Mouse (Mus musculus) kidney, embryonic 16.5 days (tissue): Measurements from ENCODE around the gene Vgll3. TPM values are rescaled to one million over a fixed set of nuclear protein-coding genes. Genes with fewer than 3 reads are reported as not detected.

Experiments used
- ATAC-seq: fragments of 200-750 bp; cut with Nextera tagmentation; 2 replicates; pipeline ENCODE4 v1.8.0; 2017; ENCODE audit warnings: moderate TSS enrichment; ENCODE audit not compliant: low FRiP score, low TSS enrichment
- H3K27ac ChIP-seq: fragments of 300-500 bp; sonication (generic); 2 replicates; pipeline ENCODE4 v1.5.1; 2014; ENCODE audit warnings: low read length
- H3K27me3 ChIP-seq: fragments of 300-500 bp; sonication (generic); 2 replicates; pipeline ENCODE4 v1.6.1; 2014; ENCODE audit warnings: low read length, control low read depth, mixed read lengths; ENCODE audit not compliant: insufficient read depth
- H3K36me3 ChIP-seq: fragments of 300-500 bp; sonication (generic); 2 replicates; pipeline ENCODE4 v1.6.1; 2014; ENCODE audit warnings: low read length, control low read depth, mixed read lengths; ENCODE audit not compliant: insufficient read depth
- H3K4me1 ChIP-seq: fragments of 300-500 bp; sonication (generic); 2 replicates; pipeline ENCODE4 v1.6.1; 2014; ENCODE audit warnings: low read length, control low read depth, mixed read lengths; ENCODE audit not compliant: insufficient read depth
- H3K4me2 ChIP-seq: fragments of 300-500 bp; sonication (generic); replicated peaks from 2 replicates; pipeline ENCODE4 v1.6.1; 2014; ENCODE audit warnings: low read depth, low read length
- H3K4me3 ChIP-seq: fragments of 300-500 bp; sonication (generic); 2 replicates; pipeline ENCODE4 v1.5.1; 2014; ENCODE audit warnings: mild to moderate bottlenecking, low read length
- H3K9ac ChIP-seq: fragments of 300-500 bp; sonication (generic); replicated peaks from 2 replicates; pipeline ENCODE4 v1.6.1; 2014; ENCODE audit warnings: low read length
- H3K9me3 ChIP-seq: fragments of 300-500 bp; sonication (generic); 2 replicates; pipeline ENCODE4 v1.6.1; 2016; ENCODE audit warnings: low read length, control low read depth
- WGBS: fragments of 180-500 bp; shearing (Covaris S2); extraction: QIAGEN DNeasy Blood & Tissue Kit; methylation state at CpG from one replicate; pipeline ENCODE4 v1.1.7; 2014; 5-methylcytosine and 5-hydroxymethylcytosine counted together
- polyA plus RNA-seq: library from polyadenylated mRNA; unstranded; fragments of >200 nt; fragmentation: Nextera tagmentation; extraction: Ambion mirVana; gene quantifications from 2 replicates; pipeline ENCODE4 v1.2.1, GENCODE M21; 2015

Gene Vgll3
- polyA plus RNA-seq = 2.6 and 3.0 TPM in 2 replicates

- Histone ChIP-seq H3K36me3 (no peaks in the 10 kb centered on the region), H3K4me2 (peak within 1 kb of the TSS; percentile 94), H3K27me3 (peaks cover 9% of the 10 kb centered on the region), H3K9me3 (no peaks in the 10 kb centered on the region), H3K4me1 (0 out of 2 replicates have a peak, but pooled peaks cover 3% of the 10 kb centered on the region), H3K4me3 (peak within 1 kb of the TSS; percentile 73), H3K27ac (peak within 1 kb of the TSS; percentile 53), H3K9ac (peak within 1 kb of the TSS; percentile 64)
- ATAC-seq = peak; percentile 99
- under 1% methylated on average over 86 of the region's 86 CpGs for WGBS
These were observed at the start of gene Vgll3 for GRCm38 (mm10) chr16:65814918-65815881. Vgll3 (plus strand) TSS chr16:65815257.

GRCm38 (mm10) chr16:65765976-65766375, 49.1 kb upstream of the Vgll3 start:
- no peaks in the 10 kb centered on the region for H3K9me3 ChIP-seq
- ATAC-seq = no peak

GRCm38 (mm10) chr16:65785959-65786358, 29.1 kb upstream of the Vgll3 start:
- Histone ChIP-seq H3K36me3 (no peaks in the 10 kb centered on the region), H3K4me2 (no peak overlapping the region), H3K27me3 (no peaks in the 10 kb centered on the region), H3K9ac (no peak overlapping the region), H3K9me3 (no peaks in the 10 kb centered on the region), H3K4me1 (no peaks in the 10 kb centered on the region), H3K4me3 (no peak overlapping the region), H3K27ac (no peak overlapping the region)
- WGBS = 58% methylated on average over 1 of the region's 1 CpGs
- no peak for ATAC-seq

More at GRCm38 (mm10) chr16:65765976-65766375, 49.1 kb upstream of the Vgll3 start:
- Histone ChIP-seq H3K9ac (no peak overlapping the region), H3K27me3 (no peaks in the 10 kb centered on the region), H3K4me2 (no peak overlapping the region), H3K36me3 (no peaks in the 10 kb centered on the region), H3K27ac (no peak overlapping the region), H3K4me3 (no peak overlapping the region), H3K4me1 (no peaks in the 10 kb centered on the region)

GRCm38 (mm10) chr16:65816059-65816458, 1.0 kb downstream of the Vgll3 start:
- WGBS = 18% methylated on average over 3 of the region's 3 CpGs
- H3K9me3 ChIP-seq = no peaks in the 10 kb centered on the region
- H3K9ac ChIP-seq = peak overlapping the region; percentile 64

DNA sequence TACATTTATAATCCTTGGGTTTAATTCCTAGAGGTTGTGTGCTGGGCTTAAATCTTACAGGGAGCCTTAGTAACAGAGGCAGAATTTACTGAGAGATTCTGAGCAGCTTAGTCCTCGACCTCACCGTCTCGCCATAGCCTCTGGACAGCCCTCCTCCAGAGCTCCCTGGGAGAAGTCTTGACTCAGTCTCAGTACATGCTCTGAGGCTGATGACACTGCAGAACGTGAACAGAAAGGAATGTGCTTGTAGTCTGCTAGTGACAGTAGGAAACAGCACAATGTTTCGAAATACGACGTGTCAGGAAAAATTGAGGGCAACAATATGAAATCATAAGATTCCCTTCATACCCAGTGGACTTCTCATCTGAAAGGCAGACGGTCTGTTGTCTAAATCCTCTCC, 3.7 kb downstream of the Vgll3 start:
- Histone ChIP-seq H3K9ac (no peak overlapping the region), H3K4me3 (no peak overlapping the region), H3K4me2 (no peak overlapping the region), H3K27me3 (peaks cover 9% of the 10 kb centered on the region), H3K36me3 (no peaks in the 10 kb centered on the region), H3K9me3 (no peaks in the 10 kb centered on the region), H3K27ac (no peak overlapping the region), H3K4me1 (0 out of 2 replicates have a peak, but pooled peaks cover 3% of the 10 kb centered on the region)
- no peak for ATAC-seq
- WGBS = 73% methylated on average over 8 of the region's 8 CpGs

More at GRCm38 (mm10) chr16:65816059-65816458, 1.0 kb downstream of the Vgll3 start:
- Histone ChIP-seq H3K4me2 (peak overlapping the region; percentile 94), H3K36me3 (no peaks in the 10 kb centered on the region), H3K4me1 (0 out of 2 replicates have a peak, but pooled peaks cover 3% of the 10 kb centered on the region), H3K4me3 (peak overlapping the region; percentile 73), H3K27ac (no peak overlapping the region), H3K27me3 (peaks cover 9% of the 10 kb centered on the region)
- no peak for ATAC-seq

GRCm38 (mm10) chr16:65820803-65821202, 5.7 kb downstream of the Vgll3 start:
- 0 out of 2 replicates have a peak, but pooled peaks cover under 1% of the 10 kb centered on the region for H3K4me1 ChIP-seq
- H3K9me3 ChIP-seq = no peaks in the 10 kb centered on the region
- peaks cover 6% of the 10 kb centered on the region for H3K27me3 ChIP-seq
- no peak for ATAC-seq
- H3K4me3 ChIP-seq = no peak overlapping the region
- 55% methylated on average over 2 of the region's 2 CpGs for WGBS
- no peak overlapping the region for H3K9ac ChIP-seq
- no peaks in the 10 kb centered on the region for H3K36me3 ChIP-seq
- no peak overlapping the region for H3K4me2 ChIP-seq
- no peak overlapping the region for H3K27ac ChIP-seq

DNA sequence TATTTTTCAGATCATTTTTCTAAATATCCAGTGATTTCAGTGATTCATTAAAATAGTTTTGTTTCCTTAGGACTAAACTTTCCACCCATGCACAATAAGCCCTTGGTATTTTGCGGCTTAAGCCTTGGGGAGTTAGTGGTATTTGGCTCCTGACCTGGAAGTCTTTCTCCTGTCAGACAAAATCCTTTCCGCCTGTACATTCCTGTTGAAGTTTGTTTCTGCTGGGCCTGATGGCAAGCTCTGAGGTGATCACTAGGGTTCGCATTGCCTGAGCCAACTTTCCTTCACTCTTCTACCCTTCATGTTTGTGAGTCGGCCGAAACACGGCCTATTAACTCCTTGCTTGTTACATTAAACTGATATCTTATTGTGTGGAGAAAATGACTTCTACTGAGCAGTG, 8.7 kb downstream of the Vgll3 start:
- Histone ChIP-seq H3K9me3 (no peaks in the 10 kb centered on the region), H3K4me2 (no peak overlapping the region), H3K4me3 (no peak overlapping the region), H3K4me1 (no peaks in the 10 kb centered on the region), H3K27me3 (no peaks in the 10 kb centered on the region), H3K36me3 (no peaks in the 10 kb centered on the region), H3K9ac (no peak overlapping the region), H3K27ac (no peak overlapping the region)
- WGBS = 55% methylated on average over 6 of the region's 6 CpGs
- no peak for ATAC-seq

DNA sequence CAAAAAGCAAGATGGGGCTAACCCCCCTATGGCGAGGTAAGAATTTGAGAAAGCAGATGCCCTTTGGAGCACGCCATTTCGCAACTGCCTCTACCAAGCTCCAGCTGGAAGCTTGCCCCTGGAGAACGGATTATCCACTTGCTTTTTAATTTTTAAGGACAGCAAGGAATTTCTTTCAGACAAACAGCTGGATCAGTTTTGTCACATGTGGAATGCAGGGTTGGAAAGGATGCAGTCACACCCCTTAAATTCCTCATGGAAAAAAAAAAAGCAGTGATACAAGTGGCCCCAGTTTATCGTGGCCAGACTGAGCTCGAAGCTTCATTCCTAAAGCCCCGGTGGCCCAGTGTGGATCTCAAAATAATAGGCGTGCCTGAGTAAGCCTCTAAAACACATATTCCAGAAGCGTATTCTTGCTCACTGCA, 13.1 kb downstream of the Vgll3 start:
- H3K4me2 ChIP-seq = no peak overlapping the region
- H3K4me1 ChIP-seq = no peaks in the 10 kb centered on the region
- H3K27ac ChIP-seq = no peak overlapping the region
- H3K36me3 ChIP-seq = no peaks in the 10 kb centered on the region
- no peak overlapping the region for H3K9ac ChIP-seq
- no peak; the same call in 1 of the 2 replicates for ATAC-seq
- 77% methylated on average over 9 of the region's 9 CpGs for WGBS
- no peaks in the 10 kb centered on the region for H3K9me3 ChIP-seq
- no peak overlapping the region for H3K4me3 ChIP-seq
- H3K27me3 ChIP-seq = no peaks in the 10 kb centered on the region

GRCm38 (mm10) chr16:65829096-65829495, 14.0 kb downstream of the Vgll3 start:
- H3K9me3 ChIP-seq = no peaks in the 10 kb centered on the region
- no peak for ATAC-seq
- no peak overlapping the region for H3K4me2 ChIP-seq
- 93% methylated on average over 6 of the region's 6 CpGs for WGBS
- H3K4me1 ChIP-seq = no peaks in the 10 kb centered on the region
- H3K27me3 ChIP-seq = no peaks in the 10 kb centered on the region
- H3K36me3 ChIP-seq = no peaks in the 10 kb centered on the region
- no peak overlapping the region for H3K4me3 ChIP-seq
- no peak overlapping the region for H3K27ac ChIP-seq
- no peak overlapping the region for H3K9ac ChIP-seq

DNA sequence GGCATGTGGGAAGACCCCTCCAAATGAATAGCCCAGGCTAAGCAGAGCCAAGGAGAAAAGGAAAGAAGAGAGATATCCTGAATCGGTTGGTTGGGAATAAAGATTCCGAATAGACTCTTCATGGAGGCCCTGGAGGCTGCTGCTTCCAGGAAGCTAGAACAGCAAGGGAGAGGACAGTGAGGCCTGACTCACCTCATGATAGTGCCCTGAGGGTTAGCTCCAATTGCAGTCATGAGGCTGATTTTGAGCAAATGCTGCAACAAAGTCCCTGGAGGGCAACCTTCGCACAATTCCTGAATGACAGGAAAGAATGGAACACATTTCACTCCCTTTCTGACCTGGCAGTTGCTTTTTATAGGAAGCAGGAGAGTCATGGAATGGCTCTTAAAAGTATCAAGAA, 19.7 kb downstream of the Vgll3 start:
- Histone ChIP-seq H3K27ac (no peak overlapping the region), H3K27me3 (no peaks in the 10 kb centered on the region), H3K4me3 (no peak overlapping the region), H3K36me3 (no peaks in the 10 kb centered on the region), H3K9ac (no peak overlapping the region), H3K9me3 (no peaks in the 10 kb centered on the region), H3K4me2 (no peak overlapping the region), H3K4me1 (no peaks in the 10 kb centered on the region)
- ATAC-seq = no peak
- 82% methylated on average over 3 of the region's 3 CpGs for WGBS
